Mouse (Mus musculus) limb, embryonic 12.5 days (tissue): ENCODE measurements around the gene Ms4a5. TPM values are rescaled to one million over a fixed set of nuclear protein-coding genes. Genes with fewer than 3 reads are reported as not detected.

Experiments
- polyA plus RNA-seq: library from polyadenylated mRNA; unstranded; fragments of >200 nt; fragmentation: Nextera tagmentation; extraction: Ambion mirVana; gene quantifications from 2 replicates; pipeline ENCODE4 v1.2.1, GENCODE M21; 2016

Gene Ms4a5
- polyA plus RNA-seq, 1 experiment from 2014 or later = not detected

Other genes starting within 250 kb of the Ms4a5 start
- gene Ms4a8a, start 202.8 kb downstream of the Ms4a5 start, polyA plus RNA-seq = not detected in 2 replicates
- not detected in 2 replicates for gene 1700017D01Rik, start 153.0 kb downstream of the Ms4a5 start, polyA plus RNA-seq
- not detected in 2 replicates for gene 1700025F22Rik, start 118.6 kb downstream of the Ms4a5 start, polyA plus RNA-seq
- not detected in 2 replicates for gene Ms4a13, start 87.1 kb downstream of the Ms4a5 start, polyA plus RNA-seq
- not detected in 2 replicates for gene Ms4a12, start 51.4 kb downstream of the Ms4a5 start, polyA plus RNA-seq
- not detected in 2 replicates for gene Ms4a1, start 17.6 kb downstream of the Ms4a5 start, polyA plus RNA-seq
- gene Ms4a14, start 30.6 kb upstream of the Ms4a5 start, polyA plus RNA-seq = not detected in 2 replicates
- 2.2 and 2.4 TPM in 2 replicates for gene Ms4a7, start 52.3 kb upstream of the Ms4a5 start, polyA plus RNA-seq
- 1.6 and 2.0 TPM in 2 replicates for gene Ms4a4a, start 91.7 kb upstream of the Ms4a5 start, polyA plus RNA-seq
- 0.22 TPM in 1 of 2 replicates, not detected in the other for gene Ms4a4c, start 120.9 kb upstream of the Ms4a5 start, polyA plus RNA-seq
- not detected in 2 replicates for gene Ms4a4b, start 159.7 kb upstream of the Ms4a5 start, polyA plus RNA-seq
- gene Ms4a6c, start 185.5 kb upstream of the Ms4a5 start, polyA plus RNA-seq = 1.8 and 2.5 TPM in 2 replicates
- gene Gm8369, start 202.1 kb upstream of the Ms4a5 start, polyA plus RNA-seq = not detected in 2 replicates
- 2.3 and 2.9 TPM in 2 replicates for gene Ms4a6b, start 232.6 kb upstream of the Ms4a5 start, polyA plus RNA-seq